Mouse (Mus musculus): ENCODE measurements around the gene Zfp870.

Zfp870 gene

GRCm38 (mm10) chr17:32891239-32892180, at the start of gene Zfp870:
Gene Zfp870 (minus strand): TSS chr17:32891642.
- DNase-seq (ENCODE audit: low read depth, low spot score): peak; percentile 86

GRCm38 (mm10) chr17:32939831-32940230, 48.4 kb upstream of the Zfp870 start:
- DNase-seq (ENCODE audit: low read depth, low spot score): no peak

GRCm38 (mm10) chr17:32927803-32928202, 36.4 kb upstream of the Zfp870 start:
- DNase-seq (ENCODE audit: low read depth, low spot score): no peak

GRCm38 (mm10) chr17:32924658-32925312, 33.3 kb upstream of the Zfp870 start:
- DNase-seq (ENCODE audit: low read depth, low spot score): no peak

GRCm38 (mm10) chr17:32923681-32924080, 32.2 kb upstream of the Zfp870 start:
- DNase-seq (ENCODE audit: low read depth, low spot score): no peak

GRCm38 (mm10) chr17:32919123-32919522, 27.7 kb upstream of the Zfp870 start:
- DNase-seq (ENCODE audit: low read depth, low spot score): no peak

- DNase-seq (ENCODE audit: low read depth, low spot score): no peak
Measured at GRCm38 (mm10) chr17:32917131-32917530, 25.7 kb upstream of the Zfp870 start, which contains the start of gene Cyp4f14. Gene Cyp4f14 (minus strand): TSS chr17:32917342.

GRCm38 (mm10) chr17:32916075-32916474, 24.6 kb upstream of the Zfp870 start:
- DNase-seq (ENCODE audit: low read depth, low spot score): no peak

- no peak for DNase-seq (ENCODE audit: low read depth, low spot score)
Measured at GRCm38 (mm10) chr17:32906172-32906571, 14.7 kb upstream of the Zfp870 start.

- DNase-seq (ENCODE audit: low read depth, low spot score): no peak
Measured at GRCm38 (mm10) chr17:32905239-32905638, 13.8 kb upstream of the Zfp870 start.

- DNase-seq (ENCODE audit: low read depth, low spot score): no peak
Measured at GRCm38 (mm10) chr17:32904414-32904813, 13.0 kb upstream of the Zfp870 start.

GRCm38 (mm10) chr17:32901751-32902525, 10.5 kb upstream of the Zfp870 start:
- DNase-seq (ENCODE audit: low read depth, low spot score): no peak

- DNase-seq (ENCODE audit: low read depth, low spot score): no peak
Measured at GRCm38 (mm10) chr17:32895421-32895820, 4.0 kb upstream of the Zfp870 start.

- DNase-seq (ENCODE audit: low read depth, low spot score): no peak
Measured at GRCm38 (mm10) chr17:32893901-32894300, 2.5 kb upstream of the Zfp870 start.

GRCm38 (mm10) chr17:32890852-32891238, 597 bp downstream of the Zfp870 start:
- DNase-seq (ENCODE audit: low read depth, low spot score): no peak

- no peak for DNase-seq (ENCODE audit: low read depth, low spot score)
Measured at GRCm38 (mm10) chr17:32889611-32890010, 1.8 kb downstream of the Zfp870 start.

GRCm38 (mm10) chr17:32880320-32881218, 10.9 kb downstream of the Zfp870 start:
- no peak for DNase-seq (ENCODE audit: low read depth, low spot score)

GRCm38 (mm10) chr17:32878773-32879172, 12.7 kb downstream of the Zfp870 start:
- no peak for DNase-seq (ENCODE audit: low read depth, low spot score)

- no peak for DNase-seq (ENCODE audit: low read depth, low spot score)
Measured at GRCm38 (mm10) chr17:32877471-32878171, 13.8 kb downstream of the Zfp870 start.

GRCm38 (mm10) chr17:32872696-32873095, 18.7 kb downstream of the Zfp870 start:
- no peak for DNase-seq (ENCODE audit: low read depth, low spot score)
